Mouse (Mus musculus) ovary, postnatal 36 days (tissue): ENCODE data around the gene Car3.

Source experiments
- DNase-seq: peaks from one replicate; pipeline ENCODE4 v3.0.0; 2022; ENCODE audit warnings: low spot score, mixed read lengths

Car3 gene

GRCm38 (mm10) chr3:14911992-14912582, 48.8 kb downstream of the Car3 start:
- DNase-seq = no peak

GRCm38 (mm10) chr3:14913774-14914173, 50.5 kb downstream of the Car3 start:
- no peak for DNase-seq

- DNase-seq = no peak
Measured at GRCm38 (mm10) chr3:14915355-14915754, 52.0 kb downstream of the Car3 start.

- no peak for DNase-seq
Measured at GRCm38 (mm10) chr3:14917261-14917660, 53.9 kb downstream of the Car3 start.
